Mouse (Mus musculus) liver, embryonic 14.5 days (tissue): ENCODE data around the gene Nav1.

ENCODE experiments used
- CTCF ChIP-seq: IDR thresholded peaks from 2 replicates; pipeline ENCODE4 v1.5.1; 2016; ENCODE audit warnings: antibody characterized with exemption, low read depth, control low read depth
- EP300 ChIP-seq: IDR thresholded peaks from 2 replicates; pipeline ENCODE4 v1.6.1; 2016; ENCODE audit warnings: antibody characterized with exemption, low read depth

DNA sequence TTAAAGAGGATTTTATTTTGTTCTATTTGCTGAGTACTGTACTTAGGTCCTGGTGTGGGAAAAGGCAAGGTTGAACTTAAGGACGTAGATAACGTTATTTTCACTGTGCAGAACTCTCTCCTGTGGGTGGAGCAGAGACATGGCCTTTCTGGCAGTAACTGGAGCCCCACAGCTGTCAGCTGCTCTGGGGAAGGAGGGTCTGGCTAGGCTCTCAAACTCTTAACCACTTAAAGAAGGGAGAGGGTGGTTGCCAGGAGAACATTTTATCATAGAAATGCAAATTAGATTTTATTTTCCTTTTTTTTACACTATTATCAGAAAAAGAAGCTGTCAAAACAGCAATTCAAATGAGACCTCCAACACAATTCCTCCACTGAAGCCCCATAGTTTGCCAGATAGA, 171.3 kb downstream of the Nav1 start:
- TF ChIP-seq CTCF (no peak), EP300 (no peak)
